Mouse (Mus musculus): ENCODE data around the gene Hnrnpr.

Gene Hnrnpr

GRCm38 (mm10) chr4:136387261-136387660, 76.5 kb downstream of the Hnrnpr start:
- no peak for DNase-seq (ENCODE audit: low read depth in 2 of 2, low spot score in 2 of 2)

- DNase-seq (ENCODE audit: low read depth in 2 of 2, low spot score in 2 of 2), result no peak
Measured at GRCm38 (mm10) chr4:136401806-136402205, 91.1 kb downstream of the Hnrnpr start.

GRCm38 (mm10) chr4:136407831-136408230, 97.1 kb downstream of the Hnrnpr start:
- DNase-seq (ENCODE audit: low read depth in 2 of 2, low spot score in 2 of 2), result no peak

Data from CD8-positive naive resting alpha-beta T cell, adult 2 months (primary cell).